Mouse (Mus musculus): ENCODE measurements around the gene Tmbim1.

DNA sequence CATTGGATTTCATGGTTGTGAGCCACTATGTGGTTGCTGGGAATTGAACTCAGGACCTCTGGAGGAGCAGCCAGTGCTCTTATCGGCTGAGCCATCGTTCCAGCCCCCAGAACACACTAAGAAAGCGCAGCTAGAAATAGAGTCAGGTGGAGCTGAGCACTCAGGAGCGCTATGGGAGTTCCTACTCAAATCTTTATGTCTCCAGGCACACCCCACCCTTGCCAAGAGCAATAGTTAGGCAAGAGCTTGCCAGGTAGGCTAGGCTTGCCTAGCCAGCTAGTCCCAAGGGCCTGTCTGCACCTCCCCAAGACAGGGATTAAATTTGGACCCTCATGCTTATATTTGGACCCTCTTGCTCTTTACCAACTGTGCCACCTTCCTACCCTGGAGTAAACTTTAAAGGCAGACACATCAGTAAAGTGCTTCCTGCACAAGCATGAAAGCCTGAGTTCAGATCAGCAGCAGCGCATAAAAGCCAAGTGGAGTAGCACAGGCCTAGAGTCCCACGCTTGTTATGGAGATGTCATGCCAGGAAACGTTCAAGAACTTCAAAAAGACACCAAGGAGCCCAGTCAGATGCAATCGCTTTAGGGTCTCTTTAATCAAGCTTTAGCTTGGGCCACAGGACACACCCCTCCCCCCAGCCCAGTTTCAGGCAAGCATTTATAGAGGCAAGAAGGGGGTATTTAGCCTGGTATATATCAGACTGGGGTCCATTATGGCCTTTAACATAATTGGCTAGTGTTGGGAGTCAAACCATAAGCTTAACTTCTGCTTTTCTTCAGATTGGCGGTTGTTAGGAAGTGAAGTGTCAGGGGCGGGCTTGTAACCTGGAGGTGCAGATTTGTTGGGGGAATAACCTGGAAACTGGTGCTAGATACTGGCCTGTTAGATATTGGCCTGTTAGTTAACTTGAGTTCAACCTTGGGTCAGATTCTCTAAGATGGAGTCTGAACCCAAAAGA lies 2.9 kb upstream of the Tmbim1 start:
- TF ChIP-seq CTCF (IDR thresholded peaks at IDR 0.05) (no peak), POLR2A (IDR thresholded peaks at IDR 0.05; ENCODE audit: insufficient read depth, low read depth, low read length) (no peak), EP300 (IDR thresholded peaks at IDR 0.05; ENCODE audit: insufficient read depth, low read depth, low read length) (no peak)
